Mouse (Mus musculus) gastrocnemius, postnatal 14 days (tissue): ENCODE results near the gene Gm45711. TPM values are rescaled to one million over a fixed set of nuclear protein-coding genes. Genes with fewer than 3 reads are reported as not detected.
A peak's percentile ranks its signal among the peaks of the same experiment; 100 is the strongest.
"Not testable (repeated sequence)": the region's sequence is repeated elsewhere in the genome, so short reads cannot be mapped to it uniquely, and the experiment has no call there.

Experiments
- DNase-seq: peaks from one replicate; pipeline ENCODE4 v3.0.0; 2021; ENCODE audit warnings: mixed read lengths
- intact Hi-C: fragments of 180-260 bp; cut with DNase I; formaldehyde crosslinking; loops from one replicate; pipeline ENCODE4 v1.15.1; 2025; ENCODE audit warnings: low total_unique reads
- total RNA-seq, 2 experiments: library from RNA; stranded (reverse); gene quantifications; 2 replicates each; pipeline ENCODE4 v1.2.3; 2021

Gene Gm45711
- total RNA-seq, 2 experiments from 2014 or later = not detected

DNA sequence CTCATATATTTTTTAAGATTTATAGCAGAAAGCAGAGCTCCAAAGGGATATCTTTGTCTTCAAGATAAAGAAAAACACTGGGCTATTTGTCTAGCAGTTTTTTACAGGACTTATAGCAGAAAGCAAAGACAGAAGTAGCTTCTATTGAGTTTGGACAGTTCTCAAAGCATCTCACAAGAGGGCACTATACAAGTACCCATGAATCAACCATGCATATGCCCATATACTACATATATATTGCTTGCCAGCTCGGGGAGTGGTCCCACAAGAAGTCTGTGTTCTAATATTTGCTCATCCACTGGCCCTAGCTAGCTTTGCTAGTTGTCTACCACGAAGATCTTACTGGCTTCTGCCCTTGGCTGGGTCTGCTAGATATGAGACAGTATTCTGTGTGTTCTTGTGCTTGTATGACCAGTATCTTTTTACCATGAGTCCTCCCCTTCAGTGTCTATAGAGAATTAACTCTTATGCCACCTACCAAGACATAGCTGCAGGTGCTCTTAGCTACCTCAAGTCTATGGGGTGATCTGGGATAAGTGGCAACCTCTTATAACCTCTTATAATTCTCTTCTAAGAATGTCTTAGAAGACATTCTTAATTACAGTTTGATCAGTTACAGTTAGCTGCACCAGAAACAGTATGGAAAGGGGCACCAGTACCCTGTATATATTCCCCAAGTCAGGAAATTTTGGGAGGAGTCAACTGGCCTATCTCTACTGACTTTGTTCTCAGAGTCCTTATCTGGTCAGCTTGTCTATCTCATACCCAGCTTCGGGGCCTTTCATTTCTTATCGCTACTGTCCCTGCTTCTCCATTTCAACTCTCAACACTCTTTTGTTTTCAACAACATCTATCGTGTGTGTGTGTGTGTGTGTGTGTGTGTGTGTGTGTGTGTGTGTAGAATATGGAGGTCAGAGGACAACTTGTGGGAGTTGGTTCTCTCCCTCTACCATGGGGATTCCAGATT, 23.1 kb upstream of the Gm45711 start:
- intact Hi-C loops = loop anchor here (5.0 kb wide), 1 partner anchor 41 kb away; the partner anchor contains the start of gene Cmtm2a
- DNase-seq = no peak

DNA sequence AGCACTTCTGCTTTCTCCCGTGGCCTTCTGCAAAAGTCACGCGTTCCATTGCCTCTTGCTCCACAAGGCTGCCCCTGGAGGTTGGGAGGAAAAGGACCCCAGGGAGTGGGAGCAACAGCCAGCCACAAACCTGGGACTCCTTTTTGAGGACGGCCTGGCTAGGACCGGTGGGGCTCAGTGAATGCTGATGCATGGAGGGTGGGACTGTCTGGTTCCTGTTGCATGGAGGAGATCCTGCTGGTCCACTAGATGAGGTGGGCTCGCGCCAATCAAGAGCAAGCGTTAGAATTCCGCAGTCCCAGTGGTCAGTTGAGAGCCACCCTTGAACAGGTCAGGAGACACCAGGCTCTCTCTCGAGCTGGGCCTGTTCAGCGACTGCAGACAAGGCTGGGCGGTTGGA, 12.0 kb upstream of the Gm45711 start, which contains the start of gene Cmtm2b:
Cmtm2b (plus strand) TSS at position 301 of the 400 bp plus-strand sequence.
- intact Hi-C loops, DNase-seq: not testable (repeated sequence)

DNA sequence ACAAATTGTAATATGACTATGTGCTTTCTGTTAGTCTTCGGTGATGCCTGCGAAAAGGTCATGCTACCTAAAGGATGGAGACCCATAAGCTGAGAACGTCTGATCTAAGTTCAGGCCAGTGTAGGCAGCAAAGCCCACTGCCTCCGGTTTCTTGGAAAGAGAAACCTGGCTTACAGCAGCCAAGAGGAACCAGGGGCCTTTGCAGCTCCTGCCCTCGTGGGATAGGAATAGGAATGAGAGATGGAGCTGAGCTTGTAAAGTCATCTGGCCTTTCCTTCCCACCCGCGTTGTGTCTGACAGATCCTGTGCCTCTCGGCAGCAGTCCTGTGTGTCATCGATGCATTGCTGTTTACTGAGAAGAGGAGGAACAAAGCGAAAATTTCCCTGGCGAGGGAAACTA, 11.4 kb upstream of the Gm45711 start, which contains the start of gene Gm11020:
Gm11020 (plus strand) TSS at position 301 of the 400 bp plus-strand sequence.
- intact Hi-C loops, DNase-seq: not testable (repeated sequence)

DNA sequence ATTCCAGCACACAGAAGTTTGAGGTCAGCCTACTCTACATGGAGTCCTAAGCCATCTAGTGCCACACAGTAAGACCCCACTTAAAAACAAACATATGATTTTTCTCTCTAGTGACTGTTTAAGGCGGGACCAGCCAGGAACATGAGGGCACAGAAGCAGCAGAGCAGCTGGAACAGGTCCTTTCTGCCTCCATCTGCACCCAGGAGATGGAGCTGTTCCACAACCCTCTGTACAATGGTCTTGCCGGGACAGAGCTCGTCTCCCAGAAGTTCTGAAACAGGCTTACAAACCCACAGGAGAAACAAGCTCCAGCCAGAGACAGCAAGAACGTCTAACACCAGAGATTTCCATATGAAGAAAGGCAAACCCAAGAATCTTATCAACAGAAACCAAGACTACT, 3.4 kb upstream of the Gm45711 start:
- intact Hi-C loops = no loop called here

DNA sequence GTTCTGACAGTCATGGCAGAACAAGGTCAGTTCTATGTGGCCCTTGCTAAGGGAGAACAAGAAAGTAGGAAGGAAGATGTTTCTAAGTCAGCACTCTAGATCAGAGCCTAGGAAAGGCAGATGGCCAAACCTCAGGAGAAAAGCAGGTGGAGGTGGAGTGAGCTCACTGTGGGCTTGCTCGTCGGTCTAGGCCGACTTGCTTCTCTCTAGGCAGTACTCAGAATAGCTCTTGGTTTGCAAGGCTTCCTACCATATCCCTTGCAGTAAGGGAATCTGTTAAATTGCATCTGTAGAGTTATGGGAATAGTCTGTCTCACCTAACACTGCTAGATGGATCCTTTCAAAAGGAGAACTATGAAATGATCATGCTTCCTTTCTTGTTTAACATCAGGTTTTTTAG, 2.1 kb upstream of the Gm45711 start:
- intact Hi-C loops, DNase-seq: not testable (repeated sequence)

More for the DNA sequence above, 3.4 kb upstream of the Gm45711 start:
- peak; percentile 8 for DNase-seq

DNA sequence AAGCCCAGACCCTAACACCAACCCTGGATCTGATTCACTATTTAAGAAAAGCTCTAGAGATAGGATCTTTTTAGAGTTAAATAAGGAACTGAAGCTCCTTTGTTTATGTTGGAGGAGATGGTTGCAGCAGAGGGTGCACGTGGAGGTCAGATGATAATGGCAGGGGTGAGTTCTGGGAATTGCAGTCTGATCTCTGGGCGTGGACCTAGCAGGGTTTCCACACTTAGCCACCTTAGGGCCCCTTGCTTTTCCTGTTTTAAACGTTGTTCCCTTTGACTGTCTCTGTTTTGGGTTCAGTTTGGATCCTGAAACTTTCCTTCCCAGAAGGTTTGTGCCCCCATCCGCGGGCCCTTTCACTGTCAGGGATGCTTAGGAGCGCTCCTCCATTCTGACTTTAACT, 1.5 kb downstream of the Gm45711 start:
- intact Hi-C loops, DNase-seq: not testable (repeated sequence)

DNA sequence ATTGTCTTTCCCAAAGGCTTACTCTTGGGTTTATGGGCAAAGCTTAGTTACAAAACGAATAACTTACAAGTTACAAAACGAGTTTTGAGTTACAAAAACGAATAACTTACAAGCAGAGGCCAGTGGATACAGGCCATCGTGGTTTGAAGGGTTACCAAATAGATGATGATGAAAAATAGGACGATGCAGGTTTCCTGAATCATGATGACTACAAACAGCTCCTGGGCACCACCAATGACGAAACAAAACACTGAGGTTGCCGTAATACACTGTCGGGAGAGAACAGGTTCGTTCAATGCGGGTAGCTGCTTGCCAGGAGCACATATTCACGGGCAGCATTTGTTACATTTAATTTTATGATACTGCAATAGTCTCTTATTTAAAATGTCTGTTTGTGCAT, 4.9 kb downstream of the Gm45711 start:
- intact Hi-C loops = no loop called here
- DNase-seq = no peak

DNA sequence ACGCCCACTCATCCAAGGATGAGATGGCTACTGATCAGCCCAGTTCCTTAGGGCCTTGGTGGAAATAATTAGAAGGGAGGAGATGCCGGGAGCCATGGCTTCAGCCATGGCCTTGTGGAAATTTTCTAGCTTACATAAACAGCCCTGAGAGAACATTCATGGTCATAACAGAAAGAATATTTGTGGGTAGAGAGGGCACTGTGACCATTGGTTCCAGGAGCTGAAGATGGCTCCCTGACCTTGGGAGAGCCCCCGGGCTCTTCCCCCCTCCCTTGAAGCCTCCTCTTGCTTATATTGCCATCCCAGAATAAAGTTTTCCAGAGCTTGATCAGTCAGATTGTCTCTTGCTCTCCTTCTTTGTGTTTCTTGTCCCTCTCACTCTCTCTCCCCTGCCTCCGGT, 7.3 kb downstream of the Gm45711 start:
- DNase-seq, intact Hi-C loops: not testable (repeated sequence)

DNA sequence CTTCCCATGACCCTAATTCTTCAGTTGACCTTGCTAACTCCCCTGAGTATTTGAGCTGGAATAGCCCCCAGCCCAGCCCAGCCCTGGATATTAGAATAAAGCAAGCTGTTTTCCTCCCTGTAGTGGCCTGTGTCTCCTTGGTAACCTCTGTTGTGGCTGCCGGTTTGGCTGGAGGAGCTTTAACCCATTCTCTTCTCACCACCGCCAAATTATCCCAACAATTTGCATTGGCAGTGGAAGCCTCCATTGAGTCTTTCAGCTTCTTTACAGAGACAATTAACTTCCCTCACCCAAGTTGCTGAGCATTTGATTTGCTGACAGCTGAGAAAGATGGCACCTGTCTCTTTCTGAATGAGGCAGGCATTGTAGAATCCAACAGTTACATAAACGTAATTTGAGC, 8.3 kb downstream of the Gm45711 start:
- intact Hi-C loops = not testable (repeated sequence)
- DNase-seq = peak; percentile 7

DNA sequence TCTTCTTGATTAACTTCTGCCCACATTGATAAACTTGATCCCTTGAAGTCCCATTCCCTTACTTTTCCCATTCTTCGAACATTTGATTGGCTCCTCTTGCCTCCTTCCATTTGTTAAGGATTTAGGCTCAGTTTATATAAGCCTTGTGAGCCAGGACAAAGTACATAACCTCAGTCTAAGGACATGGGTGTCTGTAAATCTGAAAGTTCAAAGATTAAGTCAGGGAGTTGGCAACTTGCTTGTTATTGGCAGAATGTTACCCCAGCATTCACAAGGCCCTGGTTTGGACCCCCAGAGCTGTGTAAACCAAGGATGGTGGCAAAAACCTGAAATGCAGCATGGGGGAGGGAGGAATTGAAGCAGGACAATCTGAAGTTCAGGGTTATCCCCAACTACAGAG, 15.5 kb downstream of the Gm45711 start:
- intact Hi-C loops = loop anchor here (5.0 kb wide), 1 partner anchor 38 kb away; no protein-coding TSS in a partner anchor
- no peak for DNase-seq

DNA sequence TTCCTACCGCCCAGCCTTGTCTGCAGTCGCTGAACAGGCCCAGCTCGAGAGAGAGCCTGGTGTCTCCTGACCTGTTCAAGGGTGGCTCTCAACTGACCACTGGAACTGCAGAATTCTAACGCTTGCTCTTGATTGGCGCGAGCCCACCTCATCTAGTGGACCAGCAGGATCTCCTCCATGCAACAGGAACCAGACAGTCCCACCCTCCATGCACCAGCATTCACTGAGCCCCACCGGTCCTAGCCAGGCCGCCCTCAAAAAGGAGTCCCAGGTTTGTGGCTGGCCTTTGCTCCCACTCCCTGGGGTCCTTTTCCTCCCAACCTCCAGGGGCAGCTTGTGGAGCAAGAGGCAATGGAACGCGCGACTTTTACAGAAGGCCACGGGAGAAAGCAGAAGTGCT, 16.8 kb downstream of the Gm45711 start, which contains the start of gene Cmtm2a:
Cmtm2a (minus strand) TSS at position 101 of the 400 bp plus-strand sequence.
- not testable (repeated sequence) for DNase-seq
- intact Hi-C loops = loop anchor here (5.0 kb wide), 1 partner anchor 39 kb away; no protein-coding TSS in a partner anchor

DNA sequence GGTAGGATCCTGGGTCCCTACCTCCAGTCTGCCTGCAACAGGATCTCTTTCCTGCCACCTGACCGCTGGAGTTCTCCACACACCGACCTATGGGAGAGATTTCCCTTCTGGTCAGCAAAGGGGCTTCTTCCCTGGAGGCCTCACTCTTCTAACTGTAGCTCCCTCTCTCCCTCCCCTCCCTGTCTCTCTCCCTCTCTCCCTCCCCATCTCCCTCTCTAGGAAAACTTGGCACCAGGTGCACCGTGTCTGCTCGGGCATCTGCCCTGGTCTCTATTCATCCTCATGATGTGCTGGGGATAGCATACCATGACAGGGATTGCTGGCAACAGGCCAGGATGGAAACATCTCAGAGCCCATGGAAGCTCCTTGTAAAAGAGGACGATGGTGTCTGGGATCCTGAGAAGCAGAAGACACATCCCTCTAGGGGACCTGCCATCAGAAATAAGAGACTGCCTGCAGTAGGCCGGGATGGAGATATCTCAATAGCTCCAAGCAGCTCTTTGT, 40.9 kb downstream of the Gm45711 start:
- no peak for DNase-seq
- intact Hi-C loops = no loop called here

DNA sequence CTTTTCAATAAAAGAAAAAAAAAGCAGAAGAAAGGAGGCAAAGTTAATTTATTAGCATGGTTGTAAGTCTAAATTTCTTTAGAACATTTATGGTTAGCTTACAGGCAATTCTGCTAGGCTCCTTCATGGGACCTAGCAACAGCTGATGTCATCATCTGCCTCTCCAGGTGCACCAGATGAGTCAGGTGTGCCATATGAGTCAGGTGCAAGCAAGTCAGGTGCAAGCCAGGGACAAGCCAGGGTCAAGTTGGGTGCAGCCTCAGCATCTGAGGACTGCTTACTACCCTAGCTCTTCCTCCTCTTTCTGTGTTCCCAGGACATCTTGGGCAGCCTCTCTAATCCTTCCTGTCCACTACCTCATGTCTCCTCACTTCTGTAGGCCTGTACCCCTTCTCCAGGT, 41.5 kb downstream of the Gm45711 start:
- no peak for DNase-seq
- intact Hi-C loops = no loop called here

DNA sequence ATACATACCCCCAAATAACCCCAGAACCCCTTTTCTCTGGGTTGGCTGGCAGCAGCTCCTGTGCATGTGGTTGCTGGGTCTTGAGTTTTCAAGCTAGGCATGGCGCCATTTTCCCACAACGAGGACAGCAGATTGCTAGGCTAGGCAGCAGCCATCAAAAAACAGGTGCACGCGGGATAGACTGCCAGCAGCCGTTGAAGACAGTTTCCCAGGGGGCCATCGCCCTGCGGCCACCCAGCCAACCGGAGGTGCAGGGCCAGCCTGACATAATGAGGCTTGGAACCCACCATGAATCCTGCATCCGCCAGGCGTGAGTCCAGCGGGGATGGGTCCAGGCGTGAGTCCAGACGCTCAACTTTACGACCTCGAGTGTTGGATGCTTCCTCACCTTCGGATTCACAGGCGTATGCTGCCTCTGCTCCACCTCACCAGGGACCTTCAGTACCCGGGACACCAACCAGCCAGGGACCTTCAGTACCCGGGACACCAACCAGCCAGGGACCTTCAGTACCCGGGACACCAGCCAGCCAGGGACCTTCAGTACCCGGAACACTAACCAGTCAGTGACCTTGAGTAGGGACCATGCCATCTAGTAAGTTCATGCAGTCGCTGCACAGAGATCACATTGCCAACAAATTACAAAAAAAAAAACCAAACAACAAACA, 45.5 kb downstream of the Gm45711 start:
- DNase-seq, intact Hi-C loops: not testable (repeated sequence)

DNA sequence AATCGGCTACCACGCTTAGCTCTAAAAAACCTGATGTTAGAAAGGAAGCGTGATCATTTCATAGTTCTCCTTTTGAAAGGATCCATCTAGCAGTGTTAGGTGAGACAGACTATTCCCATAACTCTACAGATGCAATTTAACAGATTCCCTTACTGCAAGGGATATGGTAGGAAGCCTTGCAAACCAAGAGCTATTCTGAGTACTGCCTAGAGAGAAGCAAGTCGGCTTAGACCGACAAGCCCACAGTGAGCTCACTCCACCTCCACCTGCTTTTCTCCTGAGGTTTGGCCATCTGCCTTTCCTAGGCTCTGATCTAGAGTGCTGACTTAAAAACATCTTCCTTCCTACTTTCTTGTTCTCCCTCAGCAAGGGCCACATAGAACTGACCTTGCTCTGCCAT, 48.1 kb downstream of the Gm45711 start:
- DNase-seq, intact Hi-C loops: not testable (repeated sequence)

DNA sequence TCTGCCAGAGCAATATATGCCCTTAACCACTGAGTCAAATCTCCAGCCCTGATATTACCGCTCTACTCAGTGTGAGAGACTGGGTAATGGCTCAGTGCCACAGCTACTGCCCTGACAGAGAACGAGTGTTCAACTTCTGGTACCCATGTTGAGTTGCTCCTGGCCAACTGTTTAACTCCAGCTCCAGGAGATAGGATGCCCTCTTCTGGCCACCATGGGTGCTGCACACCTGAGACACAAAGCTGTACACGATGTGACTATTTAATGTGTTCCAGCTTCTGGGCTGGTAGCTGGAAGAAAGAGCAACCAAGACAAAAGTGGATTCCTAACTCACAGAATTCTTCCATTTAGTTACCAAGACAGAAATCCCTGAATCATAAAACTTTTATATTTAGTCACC, 56.9 kb downstream of the Gm45711 start:
- no peak for DNase-seq

DNA sequence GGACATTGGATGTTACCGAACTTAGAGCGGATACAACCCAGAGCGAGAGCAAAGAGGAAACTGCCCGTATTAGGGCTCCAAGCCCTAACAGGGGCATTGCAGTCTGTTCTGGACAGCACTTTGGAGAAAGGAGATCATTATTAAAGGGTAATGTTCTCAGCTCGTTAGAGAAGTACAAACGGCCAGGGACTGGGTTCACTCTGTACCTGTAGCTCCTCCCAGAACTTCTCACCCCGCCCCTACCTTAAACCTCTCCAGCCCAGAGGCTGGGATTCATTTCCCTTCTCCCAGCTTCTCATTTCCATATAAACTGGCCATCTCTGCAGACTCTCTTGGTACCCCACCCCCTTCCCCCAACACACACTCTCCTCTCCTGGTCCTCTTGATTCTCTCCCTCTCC, 58.4 kb downstream of the Gm45711 start:
- intact Hi-C loops = loop anchor here (5.0 kb wide), 1 partner anchor 91 kb away; no protein-coding TSS in a partner anchor
- DNase-seq = no peak

More for the DNA sequence above, 56.9 kb downstream of the Gm45711 start:
- intact Hi-C loops = loop anchor here (5.0 kb wide), 1 partner anchor 89 kb away; no protein-coding TSS in a partner anchor

DNA sequence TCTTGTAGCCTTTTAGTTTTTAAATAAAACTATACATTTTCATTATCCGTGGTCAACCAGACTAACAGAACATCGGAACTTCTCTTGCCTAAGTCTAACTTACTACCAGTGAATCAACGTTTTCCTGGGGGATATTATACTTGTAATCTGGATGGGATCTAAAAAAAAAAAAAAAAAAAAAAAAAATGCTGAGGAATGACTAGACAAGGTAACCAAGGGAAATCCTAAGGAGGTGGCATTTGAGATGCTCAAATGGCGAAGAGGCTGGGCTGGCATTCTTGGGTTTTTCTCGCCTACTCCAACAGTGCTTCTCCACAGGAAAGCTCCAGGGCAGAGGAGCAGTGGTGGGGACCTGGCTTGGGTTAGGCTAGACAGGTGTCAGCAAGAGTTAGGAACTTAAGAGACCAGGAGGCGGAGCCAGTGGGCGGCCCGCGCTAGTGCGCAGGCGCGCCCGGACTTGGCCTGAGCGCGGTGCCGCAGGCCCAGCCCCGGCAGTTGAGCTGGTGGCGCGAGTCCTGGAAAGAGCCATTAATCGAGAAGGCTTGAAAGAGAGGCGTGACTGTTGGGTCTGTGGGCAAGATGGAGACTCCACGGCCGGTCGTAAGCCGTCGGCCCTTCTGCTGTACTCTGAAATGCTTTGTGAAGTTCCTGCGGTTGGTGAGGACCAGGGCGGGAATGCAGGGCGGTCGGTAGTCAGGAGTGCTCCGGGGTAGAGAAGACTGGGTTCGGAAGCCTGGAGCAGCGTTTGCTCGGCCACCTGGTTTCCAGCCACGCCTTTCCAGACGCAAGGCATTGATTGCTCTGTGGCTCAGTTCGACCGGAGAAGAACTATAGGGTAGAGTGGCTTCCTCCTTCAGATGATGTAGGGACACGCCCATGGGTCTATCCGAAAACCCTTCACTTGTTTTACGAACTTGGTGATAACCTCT, 59.2 kb downstream of the Gm45711 start, which contains the start of gene Cklf:
Cklf (plus strand) TSS at position 423 of the 929 bp plus-strand sequence.
- DNase-seq = peak; percentile 85
- intact Hi-C loops = loop anchor here (5.0 kb wide), 1 partner anchor 92 kb away; no protein-coding TSS in a partner anchor
